In the genomic region with DNA sequence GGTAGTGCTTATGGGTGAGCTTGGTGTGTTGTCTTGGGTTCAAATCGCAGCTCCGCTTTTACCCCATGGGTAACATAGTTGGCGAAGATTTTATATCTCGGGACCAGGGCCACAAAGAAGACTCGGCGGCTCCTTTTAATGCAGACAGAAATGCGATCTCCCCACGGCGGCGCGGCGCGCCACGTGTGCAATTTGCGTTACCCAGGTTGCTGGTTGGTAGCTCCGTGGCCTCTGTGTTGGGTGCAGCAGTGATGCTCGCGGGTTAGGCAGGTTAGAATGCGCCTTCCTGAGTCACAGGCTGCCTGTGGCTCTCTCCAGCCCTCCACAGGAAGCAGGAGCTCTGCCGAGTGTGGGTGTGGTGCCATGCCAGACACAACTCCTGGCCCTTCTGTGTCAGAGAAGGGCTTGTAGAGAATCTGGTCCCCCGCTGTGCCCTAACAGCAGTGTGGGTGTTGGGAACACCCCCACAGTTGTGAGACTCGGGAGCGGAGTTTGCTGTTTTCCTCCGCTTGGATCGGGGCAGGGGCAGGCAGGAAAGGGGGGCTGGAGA, we compare ENCODE assay signal across 9 mouse cellular contexts. TPM values are rescaled to one million over a fixed set of nuclear protein-coding genes. Genes with fewer than 3 reads are reported as not detected.
DNase-seq lines count a peak whose midpoint lies in the region; ATAC-seq and TF ChIP-seq lines count a peak whose summit lies in the region.
"Had no signal": no experiment of that assay in that cellular context is flagged by ENCODE, and none has a peak within 500 bp of the region (broad histone marks: within the 10 kb centered on the region; RNA-seq: fewer than 3 reads in every experiment).

No protein-coding gene starts in this region.

- peaks cover 9% of the 10 kb centered on the region for H3K9me3 ChIP-seq in heart, embryonic 16.5 days (replicated peaks; ENCODE audit: control insufficient read depth, low read length)
- H3K9me3 ChIP-seq in hindbrain, embryonic 16.5 days (ENCODE audit: control insufficient read depth, low read length), result peaks cover 7% of the 10 kb centered on the region
- H3K9me3 ChIP-seq in midbrain, postnatal 0 days (ENCODE audit: low read length), result no peaks in the 10 kb centered on the region

- TF ChIP-seq CTCF in midbrain, postnatal 0 days (IDR thresholded peaks at IDR 0.05), result no peak

- no peaks in the 10 kb centered on the region; the same call in 1 of the 2 replicates for H3K36me3 ChIP-seq in heart, embryonic 16.5 days (ENCODE audit: control insufficient read depth, insufficient read depth)
- H3K36me3 ChIP-seq in hindbrain, embryonic 16.5 days (ENCODE audit: control insufficient read depth, insufficient read depth, low read length), result no peaks in the 10 kb centered on the region
- H3K36me3 ChIP-seq in midbrain, postnatal 0 days (ENCODE audit: insufficient read depth, low read length), result no peaks in the 10 kb centered on the region

- peak overlapping the region; percentile 60 for H3K9ac ChIP-seq in heart, embryonic 16.5 days (ENCODE audit: low read length)
- peak overlapping the region; percentile 44 for H3K9ac ChIP-seq in hindbrain, embryonic 16.5 days (ENCODE audit: low read depth, low read length)
- peak overlapping the region; percentile 36; the same call in 1 of the 2 replicates for H3K9ac ChIP-seq in midbrain, postnatal 0 days (replicated peaks; ENCODE audit: low read length, poor library complexity, severe bottlenecking)

- no peak for ATAC-seq in heart, embryonic 16.5 days (replicated peaks; ENCODE audit: extremely low read depth, insufficient read depth, low FRiP score)
- no peak for ATAC-seq in hindbrain, embryonic 16.5 days
- ATAC-seq in midbrain, postnatal 0 days (ENCODE audit: low FRiP score), result no peak
- ATAC-seq in activated CD4-positive, CD25-positive, alpha-beta regulatory T cell, adult 4 months, result no peak

- H3K4me3 ChIP-seq in heart, embryonic 16.5 days (ENCODE audit: low read length), result peak overlapping the region; percentile 51
- peak overlapping the region; percentile 7; the same call in 1 of the 2 replicates for H3K4me3 ChIP-seq in brown adipose tissue, adult 24 weeks (ENCODE audit: insufficient read depth, low read depth, low read length)
- peak overlapping the region; percentile 29 for H3K4me3 ChIP-seq in hindbrain, embryonic 16.5 days (ENCODE audit: low read length)
- H3K4me3 ChIP-seq in midbrain, postnatal 0 days (ENCODE audit: low read depth, low read length), result peak overlapping the region; percentile 34

- no peak overlapping the region for H3K27ac ChIP-seq in heart, embryonic 16.5 days (ENCODE audit: low read length)
- H3K27ac ChIP-seq in brown adipose tissue, adult 24 weeks (replicated peaks; ENCODE audit: low read depth, low read length), result no peak overlapping the region
- no peak overlapping the region for H3K27ac ChIP-seq in hindbrain, embryonic 16.5 days (ENCODE audit: low read depth, low read length)
- H3K27ac ChIP-seq in midbrain, postnatal 0 days (ENCODE audit: low read depth, low read length), result no peak overlapping the region
- H3K27ac ChIP-seq: macrophage had no signal

- H3K4me1 ChIP-seq in heart, embryonic 16.5 days (ENCODE audit: control insufficient read depth, insufficient read depth, low read length), result peaks cover 26% of the 10 kb centered on the region
- H3K4me1 ChIP-seq in brown adipose tissue, adult 24 weeks (ENCODE audit: control insufficient read depth, insufficient read depth, insufficient read length, low read length), result no peaks in the 10 kb centered on the region; the same call in 1 of the 2 replicates
- H3K4me1 ChIP-seq in hindbrain, embryonic 16.5 days (ENCODE audit: control insufficient read depth, insufficient read depth, low read depth, low read length), result peaks cover 21% of the 10 kb centered on the region
- peaks cover 7% of the 10 kb centered on the region; the same call in 1 of the 2 replicates for H3K4me1 ChIP-seq in midbrain, postnatal 0 days (ENCODE audit: insufficient read depth, low read length)

- peak overlapping the region; percentile 73 for H3K4me2 ChIP-seq in heart, embryonic 16.5 days (ENCODE audit: low read depth, low read length)
- peak overlapping the region; percentile 67 for H3K4me2 ChIP-seq in hindbrain, embryonic 16.5 days (ENCODE audit: low read length)
- peak overlapping the region; percentile 68 for H3K4me2 ChIP-seq in midbrain, postnatal 0 days (ENCODE audit: low read depth, low read length, poor library complexity, severe bottlenecking)

- DNase-seq in heart, adult 11 months, result no peak
- DNase-seq in midbrain, postnatal 0 days (ENCODE audit: low spot score), result no peak
- DNase-seq in layer of hippocampus, adult 9-10 months (ENCODE audit: low spot score), result no peak
- DNase-seq in c-Kit-positive CD71-positive TER-119-positive erythroid progenitor cells, embryonic 14.5 days (ENCODE audit: low spot score), result no peak

- H3K27me3 ChIP-seq in heart, embryonic 16.5 days (ENCODE audit: control insufficient read depth, insufficient read depth, low read length), result peaks cover 13% of the 10 kb centered on the region
- H3K27me3 ChIP-seq in hindbrain, embryonic 16.5 days (replicated peaks; ENCODE audit: control insufficient read depth, insufficient read depth, low read length), result peaks cover 13% of the 10 kb centered on the region
- H3K27me3 ChIP-seq in midbrain, postnatal 0 days (ENCODE audit: insufficient read depth, low read length), result peaks cover 15% of the 10 kb centered on the region; the same call in 1 of the 2 replicates

- WGBS in heart, embryonic 16.5 days, result 9% methylated on average over 25 of the region's 25 CpGs
- 7% methylated on average over 25 of the region's 25 CpGs for WGBS in hindbrain, embryonic 16.5 days
- 8% methylated on average over 25 of the region's 25 CpGs for WGBS in midbrain, postnatal 0 days

RNA-seq across cellular contexts. Expression of a gene that starts 0.8 kb away (rescaled TPM):
- polyA plus RNA-seq in heart, embryonic 16.5 days (2015; fragmentation: Nextera tagmentation; extraction: Ambion mirVana), result 1.2 and 1.4 TPM in 2 replicates
- polyA plus RNA-seq in brown adipose tissue, adult 24 weeks (2012; ENCODE audit: insufficient read depth, insufficient read length, missing spikeins), result not detected in 2 replicates
- polyA plus RNA-seq in hindbrain, embryonic 16.5 days (2015; fragmentation: Nextera tagmentation; extraction: Ambion mirVana), result 2.3 and 2.5 TPM in 2 replicates
- total RNA-seq in midbrain, postnatal 0 days (2014; rRNA removed), result 1.6 and 2.9 TPM in 2 replicates
- polyA plus RNA-seq in midbrain, postnatal 0 days (2015; fragmentation: Nextera tagmentation; extraction: Ambion mirVana), result 0.64 and 0.97 TPM in 2 replicates
- polyA plus RNA-seq in activated CD4-positive, CD25-positive, alpha-beta regulatory T cell, adult 4 months (2017; shearing (Covaris generic)), result not detected
- polyA plus RNA-seq: macrophage had no signal

RNA-seq across cellular contexts. Expression of a gene that starts 39.1 kb away (rescaled TPM):
- not detected in 2 replicates for polyA plus RNA-seq in heart, embryonic 16.5 days (2015; fragmentation: Nextera tagmentation; extraction: Ambion mirVana)
- polyA plus RNA-seq in brown adipose tissue, adult 24 weeks (2012; ENCODE audit: insufficient read depth, insufficient read length, missing spikeins), result not detected in 2 replicates
- 0.34 TPM in 1 of 2 replicates, not detected in the other for polyA plus RNA-seq in hindbrain, embryonic 16.5 days (2015; fragmentation: Nextera tagmentation; extraction: Ambion mirVana)
- 0.22 and 0.24 TPM in 2 replicates for total RNA-seq in midbrain, postnatal 0 days (2014; rRNA removed)
- polyA plus RNA-seq in midbrain, postnatal 0 days (2015; fragmentation: Nextera tagmentation; extraction: Ambion mirVana), result 0.19 and 0.25 TPM in 2 replicates
- polyA plus RNA-seq in activated CD4-positive, CD25-positive, alpha-beta regulatory T cell, adult 4 months (2017; shearing (Covaris generic)), result 1 to 10 TPM; 1.0 to 1.1 TPM
- polyA plus RNA-seq: macrophage had no signal
